Mouse (Mus musculus) neural tube, embryonic 14.5 days (tissue): ENCODE measurements around the gene Setd1b. TPM values are rescaled to one million over a fixed set of nuclear protein-coding genes. Genes with fewer than 3 reads are reported as not detected.

Experiments
- ATAC-seq: fragments of 200-750 bp; cut with Nextera tagmentation; 2 replicates; pipeline ENCODE4 v1.8.0; 2017; ENCODE audit warnings: low read depth, mild to moderate bottlenecking, moderate TSS enrichment, moderate library complexity
- H3K27ac ChIP-seq: fragments of 300-500 bp; sonication (generic); 2 replicates; pipeline ENCODE4 v1.5.1; 2014; ENCODE audit warnings: low read depth, mild to moderate bottlenecking, control low read depth, low read length, moderate library complexity, mixed read lengths
- H3K27me3 ChIP-seq: fragments of 300-500 bp; sonication (generic); 2 replicates; pipeline ENCODE4 v1.6.1; 2014; ENCODE audit warnings: low read length; ENCODE audit not compliant: control insufficient read depth, insufficient read depth
- H3K36me3 ChIP-seq: fragments of 300-500 bp; sonication (generic); 2 replicates; pipeline ENCODE4 v1.6.1; 2014; ENCODE audit warnings: low read length, mixed read lengths; ENCODE audit not compliant: control insufficient read depth, insufficient read depth
- H3K4me1 ChIP-seq: fragments of 300-500 bp; sonication (generic); 2 replicates; pipeline ENCODE4 v1.6.1; 2014; ENCODE audit warnings: low read length; ENCODE audit not compliant: control insufficient read depth, insufficient read depth
- H3K4me2 ChIP-seq: fragments of 300-500 bp; sonication (generic); 2 replicates; pipeline ENCODE4 v1.6.1; 2014; ENCODE audit warnings: mild to moderate bottlenecking, low read depth, low read length, control low read depth
- H3K4me3 ChIP-seq: fragments of 300-500 bp; sonication (generic); 2 replicates; pipeline ENCODE4 v1.5.1; 2014; ENCODE audit warnings: low read depth, low read length, control low read depth, mixed read lengths
- H3K9ac ChIP-seq: fragments of 300-500 bp; sonication (generic); replicated peaks from 2 replicates; pipeline ENCODE4 v1.6.1; 2014; ENCODE audit warnings: low read depth, mild to moderate bottlenecking, control low read depth, low read length, mixed read lengths
- H3K9me3 ChIP-seq: fragments of 300-500 bp; sonication (generic); 2 replicates; pipeline ENCODE4 v1.6.1; 2016; ENCODE audit warnings: low read length; ENCODE audit not compliant: control insufficient read depth
- WGBS: fragments of 180-500 bp; shearing (Covaris S2); extraction: QIAGEN DNeasy Blood & Tissue Kit; methylation state at CpG from one replicate; pipeline ENCODE4 v1.1.7; 2014; 5-methylcytosine and 5-hydroxymethylcytosine counted together
- polyA plus RNA-seq: library from polyadenylated mRNA; unstranded; fragments of >200 nt; fragmentation: Nextera tagmentation; extraction: Ambion mirVana; gene quantifications from 2 replicates; pipeline ENCODE4 v1.2.1, GENCODE M21; 2014

Setd1b gene
- polyA plus RNA-seq, 1 experiment from 2014 or later: 15.9 TPM

DNA sequence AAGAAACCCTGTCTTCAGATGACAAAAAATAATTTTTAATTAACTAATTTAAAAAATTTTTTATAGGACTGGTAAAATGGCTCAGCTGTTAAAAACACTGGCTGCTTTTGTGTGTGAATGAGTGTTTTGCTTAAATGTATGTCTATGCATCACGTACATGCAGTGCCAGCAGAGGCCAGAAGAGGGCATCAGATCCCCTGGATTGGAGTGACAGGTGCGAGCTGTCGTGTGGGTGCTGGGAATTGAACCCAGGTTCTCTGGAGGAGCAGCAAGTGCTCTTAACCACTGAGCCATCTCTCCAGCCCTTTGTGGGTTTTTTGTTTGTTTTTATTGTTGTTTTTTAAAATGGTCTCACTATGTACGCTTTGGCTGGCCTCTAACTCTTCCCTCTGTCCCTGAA lies 19.8 kb upstream of the Setd1b start:
- WGBS: 91% methylated on average over 4 of the region's 4 CpGs
- Histone ChIP-seq H3K4me2 (no peak overlapping the region), H3K4me3 (no peak overlapping the region), H3K27me3 (no peaks in the 10 kb centered on the region), H3K36me3 (0 out of 2 replicates have a peak, but pooled peaks cover 8% of the 10 kb centered on the region), H3K9me3 (no peaks in the 10 kb centered on the region), H3K27ac (no peak overlapping the region), H3K4me1 (no peaks in the 10 kb centered on the region), H3K9ac (no peak overlapping the region)
- ATAC-seq: no peak

DNA sequence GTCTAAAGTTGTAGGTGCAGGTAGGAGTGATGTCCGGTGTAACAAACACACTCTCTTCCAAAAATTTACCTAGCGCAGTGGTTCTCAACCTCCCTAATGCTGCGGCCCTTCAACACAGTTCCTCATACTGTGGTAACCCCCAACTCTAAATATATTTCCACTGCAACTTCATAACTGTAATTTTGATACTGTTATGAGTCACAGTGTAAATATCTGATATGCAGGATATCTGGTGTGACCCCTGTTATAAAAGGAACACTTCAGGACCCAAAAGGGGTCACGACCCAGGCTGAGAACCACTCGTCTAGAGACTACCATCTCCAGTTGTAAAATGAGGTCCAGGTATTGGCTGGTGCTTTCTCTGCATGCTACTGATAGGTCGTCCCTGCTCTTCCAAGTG lies 16.9 kb upstream of the Setd1b start:
- no peaks in the 10 kb centered on the region for H3K9me3 ChIP-seq
- H3K36me3 ChIP-seq: 0 out of 2 replicates have a peak, but pooled peaks cover 10% of the 10 kb centered on the region
- H3K9ac ChIP-seq: no peak overlapping the region
- no peak overlapping the region for H3K4me2 ChIP-seq
- H3K4me1 ChIP-seq: no peaks in the 10 kb centered on the region
- no peak overlapping the region for H3K4me3 ChIP-seq
- ATAC-seq: no peak
- 79% methylated on average over 6 of the region's 6 CpGs for WGBS
- no peak overlapping the region for H3K27ac ChIP-seq
- no peaks in the 10 kb centered on the region for H3K27me3 ChIP-seq

DNA sequence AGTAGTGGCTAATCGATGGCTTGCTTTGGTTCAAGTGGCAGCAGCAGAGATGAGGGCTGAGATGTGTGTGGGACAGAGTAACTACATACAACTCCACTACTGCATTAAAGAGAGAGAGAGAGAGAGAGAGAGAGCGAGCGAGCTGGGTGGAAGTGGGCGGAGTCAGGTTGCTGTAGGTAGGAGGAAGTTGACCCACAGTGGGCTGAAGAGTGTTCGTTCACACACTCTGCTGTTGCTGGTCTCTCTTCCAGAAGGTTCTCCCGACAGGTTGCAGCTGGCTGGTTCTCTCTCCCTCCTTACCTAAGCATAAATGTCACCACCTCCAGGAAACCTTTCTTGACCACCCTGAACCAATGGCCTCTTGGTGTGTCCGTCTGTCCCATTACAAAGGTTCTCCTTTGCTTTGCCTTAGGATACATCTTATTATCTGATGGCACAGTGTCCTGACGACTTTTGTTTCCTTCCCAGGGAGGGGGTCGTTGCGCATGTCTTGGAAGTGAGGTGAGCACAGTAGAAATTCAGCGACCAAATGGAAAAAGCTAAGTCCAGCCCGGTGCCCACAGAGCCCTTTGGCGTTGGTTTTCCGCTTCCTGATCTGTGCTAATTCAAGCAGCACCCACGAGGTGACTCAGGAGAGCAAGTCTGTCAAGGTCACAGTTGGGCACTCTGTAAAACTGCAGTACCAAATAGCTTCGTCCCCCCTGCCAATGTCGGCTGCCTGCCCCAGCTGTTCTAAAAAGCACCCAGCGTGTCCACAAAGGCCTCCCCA lies 16.2 kb upstream of the Setd1b start:
- Histone ChIP-seq H3K27ac (no peak overlapping the region), H3K36me3 (0 out of 2 replicates have a peak, but pooled peaks cover 16% of the 10 kb centered on the region), H3K4me1 (no peaks in the 10 kb centered on the region), H3K9ac (no peak overlapping the region), H3K4me3 (no peak overlapping the region), H3K4me2 (no peak overlapping the region), H3K27me3 (no peaks in the 10 kb centered on the region), H3K9me3 (no peaks in the 10 kb centered on the region)
- 89% methylated on average over 18 of the region's 18 CpGs for WGBS
- ATAC-seq: no peak

DNA sequence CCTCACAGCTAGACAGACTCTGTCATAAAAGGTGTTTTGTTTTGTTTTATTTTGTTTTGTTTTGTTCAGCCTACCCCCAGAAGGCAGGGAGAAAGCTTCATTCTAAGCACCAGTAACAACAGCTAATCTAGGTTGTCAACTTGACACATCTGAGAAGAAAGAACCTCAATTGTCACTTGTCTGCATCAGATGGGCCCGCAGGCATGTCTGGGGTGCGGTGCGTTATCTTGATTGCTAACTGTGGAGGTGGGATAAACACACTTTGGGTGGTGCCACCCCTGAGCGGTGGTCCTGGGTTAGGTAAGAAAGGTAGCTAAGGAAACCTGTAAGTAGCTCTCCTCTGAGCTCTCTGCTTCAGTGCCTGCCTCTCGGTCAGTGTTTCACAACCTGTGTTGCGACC lies 15.0 kb upstream of the Setd1b start:
- no peaks in the 10 kb centered on the region for H3K9me3 ChIP-seq
- 75% methylated on average over 6 of the region's 6 CpGs for WGBS
- no peak for ATAC-seq
- H3K27me3 ChIP-seq: no peaks in the 10 kb centered on the region
- H3K36me3 ChIP-seq: 0 out of 2 replicates have a peak, but pooled peaks cover 16% of the 10 kb centered on the region
- peaks cover 7% of the 10 kb centered on the region for H3K4me1 ChIP-seq
- H3K4me3 ChIP-seq: no peak overlapping the region
- no peak overlapping the region for H3K9ac ChIP-seq
- no peak overlapping the region for H3K27ac ChIP-seq
- no peak overlapping the region for H3K4me2 ChIP-seq

DNA sequence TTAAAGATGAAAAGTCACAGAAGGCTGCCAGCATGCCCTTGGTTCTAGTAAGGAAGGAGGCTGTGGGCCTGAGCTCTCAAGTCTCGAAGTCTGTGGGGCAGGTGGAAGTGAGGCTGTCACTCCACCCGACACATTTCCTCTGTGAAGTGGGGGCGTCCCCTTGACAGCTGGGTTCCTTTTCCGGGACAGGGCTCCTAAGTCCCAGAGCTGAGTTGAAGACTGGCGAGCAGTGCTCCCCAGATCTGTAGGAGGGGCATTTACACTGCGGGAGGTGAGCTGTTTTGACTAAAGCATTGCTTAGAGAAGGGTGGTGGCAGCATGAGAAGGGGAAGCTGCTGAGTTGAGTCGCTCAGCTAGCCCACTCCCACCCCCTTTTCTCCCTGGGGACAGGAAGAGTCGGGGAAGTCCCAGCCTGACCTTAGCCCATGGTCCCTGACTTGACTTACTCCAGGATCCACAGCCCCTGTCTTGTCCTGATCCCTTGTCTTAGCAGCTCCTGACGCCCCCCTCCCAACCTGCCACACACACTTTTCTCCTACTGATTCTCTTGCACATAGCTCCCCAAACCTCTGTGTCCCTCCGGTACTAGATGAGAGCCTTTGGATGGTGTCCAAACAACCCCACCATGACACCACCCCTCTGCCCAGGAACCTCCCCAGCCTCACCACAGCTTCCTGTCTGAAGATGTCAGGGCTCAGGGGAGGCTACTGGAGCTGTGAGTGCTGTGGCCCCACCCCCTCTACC lies 13.4 kb upstream of the Setd1b start:
- H3K9me3 ChIP-seq: no peaks in the 10 kb centered on the region
- peaks cover 17% of the 10 kb centered on the region; the same call in 1 of the 2 replicates for H3K36me3 ChIP-seq
- ATAC-seq: no peak
- no peak overlapping the region for H3K27ac ChIP-seq
- H3K9ac ChIP-seq: no peak overlapping the region
- no peak overlapping the region for H3K4me2 ChIP-seq
- no peaks in the 10 kb centered on the region for H3K27me3 ChIP-seq
- WGBS: 56% methylated on average over 10 of the region's 10 CpGs
- H3K4me3 ChIP-seq: no peak overlapping the region
- peaks cover 22% of the 10 kb centered on the region for H3K4me1 ChIP-seq

DNA sequence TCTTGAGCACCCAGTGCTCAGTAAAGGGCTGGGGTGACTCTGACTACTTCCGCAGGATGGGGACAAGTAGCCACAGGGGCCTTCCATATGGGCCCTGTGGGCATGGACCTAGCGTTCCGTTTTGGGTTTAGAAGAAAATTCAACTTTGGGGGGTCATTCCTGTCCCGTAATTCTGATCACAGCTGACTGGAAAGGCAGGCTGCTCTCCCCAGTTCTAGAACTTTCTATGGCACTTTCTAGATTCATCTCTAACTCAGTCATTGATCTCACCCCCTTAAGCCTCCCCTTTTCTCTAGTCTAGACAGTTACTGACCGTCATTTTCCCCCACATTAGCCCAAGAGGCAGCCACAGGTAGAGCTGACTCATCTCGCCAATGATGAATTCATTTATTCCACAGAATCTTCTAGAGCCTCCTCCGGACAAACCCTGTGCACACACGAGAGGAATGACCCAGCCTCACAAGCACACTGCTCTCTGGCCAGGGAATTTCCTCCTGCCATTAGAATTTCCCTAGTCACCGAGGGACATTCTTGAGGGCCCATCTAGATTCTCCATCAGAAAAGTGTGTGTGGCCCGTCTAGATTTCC lies 12.7 kb upstream of the Setd1b start:
- Histone ChIP-seq H3K27ac (no peak overlapping the region), H3K36me3 (peaks cover 17% of the 10 kb centered on the region; the same call in 1 of the 2 replicates), H3K4me2 (no peak overlapping the region), H3K27me3 (no peaks in the 10 kb centered on the region), H3K9ac (no peak overlapping the region), H3K4me3 (no peak overlapping the region), H3K4me1 (peaks cover 29% of the 10 kb centered on the region), H3K9me3 (no peaks in the 10 kb centered on the region)
- WGBS: 89% methylated on average over 10 of the region's 10 CpGs
- no peak for ATAC-seq

DNA sequence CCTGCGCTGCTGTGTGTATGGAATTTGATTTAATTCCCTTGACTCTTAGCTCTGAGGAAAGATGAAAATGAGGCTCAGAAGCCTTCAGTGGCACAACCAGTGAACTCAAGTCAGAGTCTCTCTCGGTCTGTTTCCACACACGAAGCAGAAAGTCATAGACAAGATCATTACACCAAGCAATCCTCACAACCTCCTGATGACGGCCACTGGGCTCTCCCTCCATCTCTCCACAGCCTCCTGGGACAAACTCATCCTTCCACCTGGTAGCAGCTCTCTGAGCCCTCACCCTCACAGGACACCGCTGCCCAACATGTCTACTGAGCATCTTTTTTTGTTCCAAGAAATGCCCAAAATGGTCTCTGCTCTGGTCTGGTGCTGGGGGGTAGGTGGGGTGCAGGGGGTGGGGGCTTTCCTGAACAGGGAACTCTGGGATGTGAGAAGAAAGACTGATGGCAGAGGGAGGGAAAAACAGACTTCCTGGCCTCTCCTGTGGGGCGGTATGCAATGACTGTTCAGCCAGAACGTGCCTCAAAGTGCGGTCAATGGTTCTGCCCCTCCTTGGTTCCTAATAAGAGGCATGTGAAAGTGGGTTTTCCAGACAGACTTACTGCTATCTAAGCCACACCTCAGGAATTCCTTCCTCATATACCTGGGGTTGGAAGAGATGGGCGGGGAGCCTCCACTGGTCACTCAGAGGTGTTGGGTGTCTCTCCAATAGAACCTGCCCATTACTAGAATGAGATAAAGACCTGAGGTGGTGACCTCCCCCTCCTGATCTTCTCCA lies 11.8 kb upstream of the Setd1b start:
- Histone ChIP-seq H3K4me1 (peaks cover 38% of the 10 kb centered on the region), H3K4me3 (no peak overlapping the region), H3K27ac (no peak overlapping the region), H3K27me3 (no peaks in the 10 kb centered on the region), H3K9me3 (no peaks in the 10 kb centered on the region), H3K9ac (no peak overlapping the region), H3K4me2 (no peak overlapping the region), H3K36me3 (peaks cover 20% of the 10 kb centered on the region; the same call in 1 of the 2 replicates)
- no peak for ATAC-seq
- WGBS: 91% methylated on average over 9 of the region's 9 CpGs

DNA sequence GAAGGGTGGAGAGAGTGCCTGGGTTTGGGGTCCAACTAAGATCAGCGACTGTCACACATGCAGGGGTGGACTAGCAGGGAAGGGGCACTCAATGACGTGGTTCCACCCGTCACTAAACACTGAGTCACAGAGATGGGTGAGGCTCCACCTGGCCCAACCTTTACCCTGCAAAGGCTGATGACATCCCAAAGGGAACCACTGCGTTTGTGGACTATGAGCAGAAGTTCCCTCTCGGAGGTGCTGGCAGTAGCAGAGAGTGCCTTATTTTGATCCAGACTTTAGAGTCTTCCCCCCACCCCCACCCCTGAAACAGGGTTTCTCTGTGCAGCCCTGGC lies 11.2 kb upstream of the Setd1b start:
- Histone ChIP-seq H3K27ac (no peak overlapping the region), H3K27me3 (no peaks in the 10 kb centered on the region), H3K4me1 (peaks cover 44% of the 10 kb centered on the region), H3K4me2 (no peak overlapping the region), H3K36me3 (peaks cover 17% of the 10 kb centered on the region; the same call in 1 of the 2 replicates), H3K9ac (no peak overlapping the region), H3K4me3 (no peak overlapping the region), H3K9me3 (no peaks in the 10 kb centered on the region)
- ATAC-seq: no peak
- 94% methylated on average over 5 of the region's 5 CpGs for WGBS
